Mouse (Mus musculus): Measurements from ENCODE around the gene Guca2a. TPM values are rescaled to one million over a fixed set of nuclear protein-coding genes. Genes with fewer than 3 reads are reported as not detected.

The Guca2a gene
- total and polyA plus RNA-seq, 3 experiments: not detected

GRCm38 (mm10) chr4:119594331-119594730 lies 43.2 kb upstream of the Guca2a start:
- TF ChIP-seq CHD1 (IDR thresholded peaks at IDR 0.05; ENCODE audit: low read depth, low read length): no peak
- no peak for TF ChIP-seq JUN (IDR thresholded peaks at IDR 0.05; ENCODE audit: insufficient read depth, low read depth, low read length)
- no peak for TF ChIP-seq IRF4 (IDR thresholded peaks at IDR 0.05; ENCODE audit: low read depth, low read length)
- TF ChIP-seq RCOR1 (conservative IDR thresholded peaks at IDR 0.05; ENCODE audit: low read depth, low read length): no peak
- TF ChIP-seq MYC (IDR thresholded peaks at IDR 0.05; ENCODE audit: low read depth, low read length): no peak
- TF ChIP-seq NRF1 (IDR thresholded peaks at IDR 0.05; ENCODE audit: low read depth, low read length): no peak
- TF ChIP-seq ZNF384 (IDR thresholded peaks at IDR 0.05; ENCODE audit: low read depth, low read length): no peak
- TF ChIP-seq UBTF (IDR thresholded peaks at IDR 0.05; ENCODE audit: low read depth, low read length): no peak
- no peak for TF ChIP-seq RAD21 (IDR thresholded peaks at IDR 0.05; ENCODE audit: low read depth, low read length)
- TF ChIP-seq MAX (IDR thresholded peaks at IDR 0.05; ENCODE audit: low read length): no peak
- dilution Hi-C loops (cut with MboI; ENCODE audit: extremely low pct_ligation_motif_present, extremely low pct_unique_long_range_greater_than_20kb, low sequenced_read_pairs) (no loop called here), in situ Hi-C loops (cut with MboI; ENCODE audit: low pct_ligation_motif_present, low pct_unique_long_range_greater_than_20kb, low sequenced_read_pairs) (no loop called here)
- DNase-seq (ENCODE audit: extremely low read depth): no peak
- no peaks in the 10 kb centered on the region for H3K27me3 ChIP-seq (replicated peaks)
- peaks cover 4% of the 10 kb centered on the region; the same call in 1 of the 2 replicates for H3K79me2 ChIP-seq (replicated peaks; ENCODE audit: control insufficient read depth, extremely low read depth, insufficient read depth, poor library complexity, severe bottlenecking)
- H3K4me1 ChIP-seq (ENCODE audit: control insufficient read depth in 1 of 2, insufficient read depth in 2 of 2): peaks cover 2 to 24% of the 10 kb centered on the region in 2 experiments; a peak in 2 of 4 replicates
- H3K27ac ChIP-seq (ENCODE audit: insufficient read depth, low read depth): no peak overlapping the region
- H3K4me2 ChIP-seq (ENCODE audit: insufficient read depth, low read depth, poor library complexity, severe bottlenecking): no peak overlapping the region
- peaks cover 4% of the 10 kb centered on the region in 2 experiments for H3K36me3 ChIP-seq (replicated peaks in 1 of 2; ENCODE audit: control insufficient read depth in 1 of 2, insufficient read depth in 1 of 2, low read length in 1 of 2)
- H3K4me3 ChIP-seq (replicated peaks in 1 of 3; ENCODE audit: low read depth in 2 of 3, low read length in 2 of 3, poor library complexity in 1 of 3): no peak overlapping the region
- no peak overlapping the region for H3K9ac ChIP-seq (ENCODE audit: insufficient read depth, low read depth)
- H3K9me3 ChIP-seq (replicated peaks; ENCODE audit: low read length): no peaks in the 10 kb centered on the region

GRCm38 (mm10) chr4:119599605-119600004 lies 37.9 kb upstream of the Guca2a start:
- H3K27me3 ChIP-seq (replicated peaks): no peaks in the 10 kb centered on the region
- no peaks in the 10 kb centered on the region for H3K9me3 ChIP-seq (replicated peaks; ENCODE audit: low read length)
- TF ChIP-seq PAX5 (IDR thresholded peaks at IDR 0.05; ENCODE audit: low read length): no peak
- TF ChIP-seq ZC3H11A (IDR thresholded peaks at IDR 0.05; ENCODE audit: low read depth, low read length): no peak
- TF ChIP-seq JUND (conservative IDR thresholded peaks at IDR 0.05; ENCODE audit: low read depth, low read length): no peak
- TF ChIP-seq CTCF (conservative IDR thresholded peaks at IDR 0.05 in 1 of 2, IDR thresholded peaks at IDR 0.05 in 1 of 2; ENCODE audit: low read depth in 2 of 2, low read length in 2 of 2): no peak
- no peak for TF ChIP-seq POLR2A (IDR thresholded peaks at IDR 0.05; ENCODE audit: low read depth, low read length)
- no peak for TF ChIP-seq EP300 (IDR thresholded peaks at IDR 0.05; ENCODE audit: low read length)
- no peak for TF ChIP-seq MAFK (IDR thresholded peaks at IDR 0.05; ENCODE audit: insufficient replicate concordance, low read length)
- no peak for TF ChIP-seq ETS1 (conservative IDR thresholded peaks at IDR 0.05; ENCODE audit: low read depth, low read length)
- TF ChIP-seq ZMIZ1 (IDR thresholded peaks at IDR 0.05; ENCODE audit: low read depth, low read length): no peak
- TF ChIP-seq USF2 (conservative IDR thresholded peaks at IDR 0.05; ENCODE audit: low read depth, low read length): no peak
- TF ChIP-seq SIN3A (IDR thresholded peaks at IDR 0.05; ENCODE audit: low read length): no peak
- TF ChIP-seq MYC (IDR thresholded peaks at IDR 0.05; ENCODE audit: low read depth, low read length): no peak
- TF ChIP-seq TCF12 (IDR thresholded peaks at IDR 0.05; ENCODE audit: low read depth, low read length): no peak
- TF ChIP-seq NRF1 (IDR thresholded peaks at IDR 0.05; ENCODE audit: low read depth, low read length): no peak
- no peak for TF ChIP-seq NELFE (IDR thresholded peaks at IDR 0.05; ENCODE audit: low read depth, low read length)
- TF ChIP-seq ELF1 (IDR thresholded peaks at IDR 0.05; ENCODE audit: low read depth, low read length): no peak
- no peak for TF ChIP-seq JUN (IDR thresholded peaks at IDR 0.05; ENCODE audit: insufficient read depth, low read depth, low read length)
- no peak for TF ChIP-seq GABPA (IDR thresholded peaks at IDR 0.05; ENCODE audit: insufficient replicate concordance, low read depth, low read length)
- TF ChIP-seq HCFC1 (IDR thresholded peaks at IDR 0.05; ENCODE audit: low read depth, low read length): no peak
- no peak overlapping the region for H3K9ac ChIP-seq (ENCODE audit: insufficient read depth, low read depth)
- no peak overlapping the region for H3K4me3 ChIP-seq (replicated peaks in 1 of 3; ENCODE audit: low read depth in 2 of 3, low read length in 2 of 3, poor library complexity in 1 of 3)
- dilution Hi-C loops (cut with MboI; ENCODE audit: extremely low pct_ligation_motif_present, extremely low pct_unique_long_range_greater_than_20kb, low sequenced_read_pairs): no loop called here
- in situ Hi-C loops (cut with MboI; ENCODE audit: low pct_ligation_motif_present, low pct_unique_long_range_greater_than_20kb, low sequenced_read_pairs): no loop called here
- peaks cover 7 to 29% of the 10 kb centered on the region in 2 experiments for H3K36me3 ChIP-seq (replicated peaks in 1 of 2; ENCODE audit: control insufficient read depth in 1 of 2, insufficient read depth in 1 of 2, low read length in 1 of 2)
- no peak overlapping the region for H3K27ac ChIP-seq (ENCODE audit: insufficient read depth, low read depth)
- no peak for DNase-seq (ENCODE audit: extremely low read depth)
- H3K4me2 ChIP-seq (ENCODE audit: insufficient read depth, low read depth, poor library complexity, severe bottlenecking): no peak overlapping the region
- peaks cover 11% of the 10 kb centered on the region; the same call in 1 of the 2 replicates for H3K79me2 ChIP-seq (replicated peaks; ENCODE audit: control insufficient read depth, extremely low read depth, insufficient read depth, poor library complexity, severe bottlenecking)
- H3K4me1 ChIP-seq (ENCODE audit: control insufficient read depth in 1 of 2, insufficient read depth in 2 of 2): peaks cover 0 to 26% of the 10 kb centered on the region in 2 experiments; a peak in 2 of 4 replicates

Data from CH12.LX (cell line).